Mouse (Mus musculus) forebrain, embryonic 12.5 days (tissue): ENCODE data around the gene Inpp5a. TPM values are rescaled to one million over a fixed set of nuclear protein-coding genes. Genes with fewer than 3 reads are reported as not detected.

Source experiments
- ATAC-seq: fragments of 200-750 bp; cut with Nextera tagmentation; 2 replicates; pipeline ENCODE4 v1.8.0; 2017; ENCODE audit warnings: moderate TSS enrichment; ENCODE audit not compliant: low FRiP score
- H3K27ac ChIP-seq: fragments of 300-500 bp; sonication (generic); 2 replicates; pipeline ENCODE4 v1.5.1; 2016; ENCODE audit warnings: mild to moderate bottlenecking
- H3K27me3 ChIP-seq: fragments of 300-500 bp; sonication (generic); 2 replicates; pipeline ENCODE4 v1.6.1; 2016; ENCODE audit warnings: mild to moderate bottlenecking
- H3K36me3 ChIP-seq: fragments of 300-500 bp; sonication (generic); replicated peaks from 2 replicates; pipeline ENCODE4 v1.6.1; 2016; ENCODE audit warnings: mild to moderate bottlenecking
- H3K4me1 ChIP-seq: fragments of 300-500 bp; sonication (generic); 2 replicates; pipeline ENCODE4 v1.6.1; 2016
- H3K4me2 ChIP-seq: fragments of 300-500 bp; sonication (generic); 2 replicates; pipeline ENCODE4 v1.6.1; 2016; ENCODE audit warnings: mild to moderate bottlenecking, moderate library complexity
- H3K4me3 ChIP-seq: fragments of 300-500 bp; sonication (generic); replicated peaks from 2 replicates; pipeline ENCODE4 v1.5.1; 2016; ENCODE audit warnings: mild to moderate bottlenecking
- H3K9ac ChIP-seq: fragments of 300-500 bp; sonication (generic); 2 replicates; pipeline ENCODE4 v1.6.1; 2016; ENCODE audit warnings: mild to moderate bottlenecking
- H3K9me3 ChIP-seq: fragments of 300-500 bp; sonication (generic); 2 replicates; pipeline ENCODE4 v1.6.1; 2016
- WGBS: fragments of 180-500 bp; shearing (Covaris S2); methylation state at CpG from one replicate; pipeline ENCODE4 v1.1.7; 2016; 5-methylcytosine and 5-hydroxymethylcytosine counted together
- polyA plus RNA-seq: library from polyadenylated mRNA; unstranded; fragments of >200 nt; fragmentation: Nextera tagmentation; extraction: Ambion mirVana; gene quantifications from 2 replicates; pipeline ENCODE4 v1.2.1, GENCODE M21; 2016

Inpp5a gene
- polyA plus RNA-seq, 1 experiment from 2014 or later: 17.3 TPM

DNA sequence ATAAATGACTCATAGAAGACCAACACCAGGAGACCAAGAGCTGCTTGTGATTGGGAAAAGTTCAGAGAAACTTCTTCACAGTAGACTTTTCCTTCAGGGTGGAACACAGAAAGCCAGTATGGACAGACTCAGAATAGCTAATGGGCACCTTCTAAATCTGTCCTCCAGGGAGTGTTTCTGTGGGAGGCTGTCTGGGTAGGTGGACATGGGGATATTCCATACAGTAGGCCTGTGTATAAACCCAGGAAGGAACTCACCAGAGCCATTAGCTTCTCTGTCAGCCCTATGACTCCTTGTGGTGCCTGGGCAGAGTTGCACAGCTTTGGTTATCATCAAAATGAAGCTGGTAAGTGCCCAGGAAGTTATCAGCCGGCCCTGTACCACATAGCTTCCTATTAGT, 151.7 kb downstream of the Inpp5a start:
- H3K4me1 ChIP-seq: peaks cover 15% of the 10 kb centered on the region
- H3K4me2 ChIP-seq: no peak overlapping the region
- no peak overlapping the region for H3K27ac ChIP-seq
- no peak overlapping the region for H3K4me3 ChIP-seq
- H3K36me3 ChIP-seq: no peaks in the 10 kb centered on the region
- H3K9ac ChIP-seq: no peak overlapping the region
- H3K27me3 ChIP-seq: peaks cover 91% of the 10 kb centered on the region
- no peak for ATAC-seq
- H3K9me3 ChIP-seq: no peaks in the 10 kb centered on the region
- WGBS: 81% methylated on average over 1 of the region's 1 CpGs

DNA sequence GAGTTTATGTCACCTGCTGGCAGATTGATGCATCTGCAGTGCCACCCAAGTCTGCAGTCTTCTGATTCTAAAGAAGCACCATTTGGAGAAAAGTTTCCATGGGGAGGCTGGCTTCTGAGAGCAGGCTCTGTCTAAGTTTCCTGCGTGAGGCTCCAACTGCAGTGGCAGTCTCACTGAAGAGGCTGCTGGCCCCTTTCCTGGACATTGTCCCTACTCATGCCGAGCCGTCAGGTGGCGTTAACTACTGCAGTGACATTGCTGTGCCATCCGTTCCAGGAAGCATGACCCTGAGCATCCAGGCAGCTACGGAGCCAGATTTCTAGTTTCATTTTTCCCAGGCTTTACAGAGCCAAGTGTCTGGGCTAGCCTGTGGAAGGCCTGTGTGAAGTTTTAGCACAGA, 152.5 kb downstream of the Inpp5a start:
- no peak overlapping the region for H3K4me2 ChIP-seq
- no peak overlapping the region for H3K27ac ChIP-seq
- no peak for ATAC-seq
- WGBS: 87% methylated on average over 6 of the region's 6 CpGs
- peaks cover 22% of the 10 kb centered on the region for H3K4me1 ChIP-seq
- H3K36me3 ChIP-seq: no peaks in the 10 kb centered on the region
- peaks cover 91% of the 10 kb centered on the region for H3K27me3 ChIP-seq
- no peak overlapping the region for H3K9ac ChIP-seq
- no peak overlapping the region for H3K4me3 ChIP-seq
- H3K9me3 ChIP-seq: no peaks in the 10 kb centered on the region

DNA sequence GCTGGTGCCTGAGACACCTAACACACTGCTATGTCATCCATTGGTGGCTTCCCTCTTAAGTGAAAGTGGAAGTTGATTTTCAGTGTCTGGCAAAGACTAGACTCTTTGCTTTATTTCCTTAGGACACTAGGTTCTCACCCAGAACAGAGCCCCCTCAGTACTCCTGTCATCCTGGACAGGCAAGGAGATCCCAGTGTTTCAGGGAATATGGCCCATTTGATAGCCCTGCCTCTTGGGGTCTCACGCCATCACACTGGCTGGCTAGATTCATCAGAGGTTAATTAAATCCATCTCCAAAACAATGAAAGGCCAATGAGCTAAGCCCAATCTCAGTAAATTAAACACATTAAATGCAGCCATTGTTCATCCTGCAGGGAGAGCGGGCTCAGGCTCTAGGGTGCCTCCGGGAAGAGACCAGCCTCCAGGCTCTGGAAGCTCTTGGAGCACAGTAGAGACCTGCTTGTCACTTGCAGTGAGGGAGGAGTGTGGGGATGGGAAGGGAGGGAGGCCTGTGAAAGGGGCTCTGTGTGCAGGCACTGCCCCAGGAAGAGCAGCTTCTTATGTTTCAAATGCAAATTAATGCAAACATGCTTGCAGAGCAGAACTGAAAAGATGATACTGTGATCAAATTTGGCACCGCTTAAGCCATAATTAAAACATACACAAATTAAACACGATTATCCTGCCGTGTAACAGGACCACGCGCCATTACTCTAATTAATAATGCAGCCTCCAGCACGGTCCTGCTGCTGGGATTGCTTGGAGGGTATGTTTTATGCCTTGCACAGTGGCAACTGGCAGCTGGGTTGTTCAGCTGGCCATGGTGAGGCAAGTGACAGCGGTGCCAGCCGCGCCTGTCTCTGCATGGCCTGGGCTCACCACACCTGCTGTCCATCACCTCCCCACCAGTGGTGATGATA, 156.1 kb downstream of the Inpp5a start:
- peak; percentile 91 for ATAC-seq
- no peaks in the 10 kb centered on the region for H3K36me3 ChIP-seq
- H3K27me3 ChIP-seq: peaks cover 90% of the 10 kb centered on the region
- H3K9me3 ChIP-seq: no peaks in the 10 kb centered on the region
- no peak overlapping the region for H3K4me3 ChIP-seq
- H3K4me1 ChIP-seq: peaks cover 31% of the 10 kb centered on the region
- peak overlapping the region; percentile 75 for H3K27ac ChIP-seq
- WGBS: 20% methylated on average over 12 of the region's 12 CpGs
- peak overlapping the region; percentile 9 for H3K4me2 ChIP-seq
- H3K9ac ChIP-seq: no peak overlapping the region

GRCm38 (mm10) chr7:139547325-139547724, 158.4 kb downstream of the Inpp5a start:
- no peak for ATAC-seq
- Histone ChIP-seq H3K4me1 (peaks cover 45% of the 10 kb centered on the region), H3K27ac (no peak overlapping the region), H3K4me3 (no peak overlapping the region), H3K9ac (no peak overlapping the region), H3K36me3 (no peaks in the 10 kb centered on the region), H3K27me3 (peaks cover 90% of the 10 kb centered on the region), H3K9me3 (no peaks in the 10 kb centered on the region), H3K4me2 (no peak overlapping the region)
- 93% methylated on average over 2 of the region's 2 CpGs for WGBS

- Histone ChIP-seq H3K4me1 (peaks cover 34% of the 10 kb centered on the region), H3K27ac (no peak overlapping the region)
- 71% methylated on average over 3 of the region's 3 CpGs for WGBS
Measured at GRCm38 (mm10) chr7:139550086-139550783, 161.3 kb downstream of the Inpp5a start.

GRCm38 (mm10) chr7:139551519-139551918, 162.6 kb downstream of the Inpp5a start:
- Histone ChIP-seq H3K4me3 (no peak overlapping the region), H3K9ac (no peak overlapping the region), H3K27me3 (peaks cover 78% of the 10 kb centered on the region), H3K4me1 (peaks cover 27% of the 10 kb centered on the region), H3K9me3 (no peaks in the 10 kb centered on the region), H3K27ac (no peak overlapping the region), H3K36me3 (no peaks in the 10 kb centered on the region), H3K4me2 (no peak overlapping the region)
- WGBS: 41% methylated on average over 2 of the region's 2 CpGs
- ATAC-seq: no peak

More at GRCm38 (mm10) chr7:139550086-139550783, 161.3 kb downstream of the Inpp5a start:
- H3K9ac ChIP-seq: no peak overlapping the region
- ATAC-seq: no peak
- peaks cover 84% of the 10 kb centered on the region for H3K27me3 ChIP-seq
- H3K36me3 ChIP-seq: no peaks in the 10 kb centered on the region
- no peak overlapping the region for H3K4me3 ChIP-seq
- no peak overlapping the region for H3K4me2 ChIP-seq
- H3K9me3 ChIP-seq: no peaks in the 10 kb centered on the region

DNA sequence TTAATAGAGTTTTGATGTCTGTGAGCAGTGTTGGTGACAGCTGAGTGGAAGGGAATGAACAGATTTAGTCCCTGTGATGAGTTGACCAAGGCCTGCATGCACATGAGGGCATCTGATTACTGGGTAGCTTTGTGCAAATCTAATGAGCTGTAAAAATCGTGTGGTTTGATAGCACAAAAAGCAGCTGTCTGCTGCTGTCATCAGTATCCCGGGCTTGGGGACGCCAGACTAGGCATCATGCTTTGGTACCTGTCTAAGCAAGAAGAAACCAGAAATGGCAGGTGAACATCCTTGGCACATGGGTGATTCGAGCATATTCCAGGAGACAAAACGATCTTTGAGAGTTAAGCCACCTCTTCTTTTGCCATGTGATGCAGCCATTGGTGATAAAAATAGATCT, 167.4 kb downstream of the Inpp5a start:
- 14% methylated on average over 5 of the region's 5 CpGs for WGBS
- no peak overlapping the region for H3K27ac ChIP-seq
- ATAC-seq: no peak

GRCm38 (mm10) chr7:139556746-139557526, 168.0 kb downstream of the Inpp5a start:
- Histone ChIP-seq H3K4me3 (no peak overlapping the region), H3K4me2 (no peak overlapping the region), H3K4me1 (peaks cover 13% of the 10 kb centered on the region), H3K9me3 (no peaks in the 10 kb centered on the region), H3K9ac (no peak overlapping the region), H3K36me3 (no peaks in the 10 kb centered on the region), H3K27me3 (peaks cover 66% of the 10 kb centered on the region), H3K27ac (no peak overlapping the region)
- 13% methylated on average over 10 of the region's 10 CpGs for WGBS
- ATAC-seq: 0 out of 2 replicates have a peak, but pooled peaks have one; percentile 53

More for the DNA sequence above, 167.4 kb downstream of the Inpp5a start:
- Histone ChIP-seq H3K4me1 (peaks cover 16% of the 10 kb centered on the region), H3K4me3 (no peak overlapping the region), H3K9me3 (no peaks in the 10 kb centered on the region), H3K4me2 (no peak overlapping the region), H3K9ac (no peak overlapping the region), H3K36me3 (no peaks in the 10 kb centered on the region), H3K27me3 (peaks cover 67% of the 10 kb centered on the region)

GRCm38 (mm10) chr7:139559659-139560058, 170.8 kb downstream of the Inpp5a start:
- Histone ChIP-seq H3K27ac (no peak overlapping the region), H3K36me3 (no peaks in the 10 kb centered on the region), H3K27me3 (peaks cover 60% of the 10 kb centered on the region), H3K9me3 (no peaks in the 10 kb centered on the region), H3K4me1 (peaks cover 21% of the 10 kb centered on the region), H3K9ac (no peak overlapping the region), H3K4me2 (no peak overlapping the region), H3K4me3 (no peak overlapping the region)
- ATAC-seq: no peak
- WGBS: 92% methylated on average over 10 of the region's 10 CpGs

DNA sequence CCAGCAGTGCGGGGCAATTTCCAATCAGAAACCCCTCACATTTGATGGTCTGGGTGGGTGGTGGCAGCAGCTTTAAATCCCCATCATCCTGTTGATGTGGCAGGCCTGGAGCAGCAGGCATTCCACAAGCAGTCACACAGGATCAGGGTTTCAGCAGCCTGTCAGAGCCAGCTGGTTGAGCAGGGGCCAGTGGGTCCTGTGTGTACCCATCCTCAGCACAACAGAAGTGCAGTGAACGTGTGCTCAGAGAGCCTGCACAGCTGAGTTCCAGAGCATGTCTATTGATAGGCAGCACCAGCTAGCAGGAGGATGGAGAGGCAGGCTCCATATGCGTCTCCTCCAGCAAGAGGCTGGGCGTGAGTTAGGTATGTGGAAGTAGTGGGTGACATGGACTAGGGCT, 174.5 kb downstream of the Inpp5a start:
- WGBS: 76% methylated on average over 4 of the region's 4 CpGs
- H3K4me2 ChIP-seq: no peak overlapping the region
- ATAC-seq: no peak
- H3K9me3 ChIP-seq: no peaks in the 10 kb centered on the region
- H3K27me3 ChIP-seq: peaks cover 50% of the 10 kb centered on the region
- peaks cover 7% of the 10 kb centered on the region; the same call in 1 of the 2 replicates for H3K4me1 ChIP-seq
- no peaks in the 10 kb centered on the region for H3K36me3 ChIP-seq
- H3K27ac ChIP-seq: no peak overlapping the region
- no peak overlapping the region for H3K4me3 ChIP-seq
- H3K9ac ChIP-seq: no peak overlapping the region

GRCm38 (mm10) chr7:139564161-139564560, 175.3 kb downstream of the Inpp5a start:
- H3K27me3 ChIP-seq: peaks cover 43% of the 10 kb centered on the region
- H3K9me3 ChIP-seq: no peaks in the 10 kb centered on the region
- H3K36me3 ChIP-seq: no peaks in the 10 kb centered on the region
- H3K4me3 ChIP-seq: no peak overlapping the region
- no peak overlapping the region for H3K27ac ChIP-seq
- no peak overlapping the region for H3K4me2 ChIP-seq
- peaks cover 7% of the 10 kb centered on the region; the same call in 1 of the 2 replicates for H3K4me1 ChIP-seq
- no peak for ATAC-seq
- no peak overlapping the region for H3K9ac ChIP-seq
- WGBS: 94% methylated on average over 2 of the region's 2 CpGs

- H3K4me2 ChIP-seq: no peak overlapping the region
- no peak overlapping the region for H3K9ac ChIP-seq
- no peak for ATAC-seq
- WGBS: 77% methylated on average over 6 of the region's 6 CpGs
- H3K27me3 ChIP-seq: peaks cover 29% of the 10 kb centered on the region
- H3K36me3 ChIP-seq: no peaks in the 10 kb centered on the region
- H3K4me1 ChIP-seq: peaks cover 7% of the 10 kb centered on the region; the same call in 1 of the 2 replicates
- H3K4me3 ChIP-seq: no peak overlapping the region
- no peak overlapping the region for H3K27ac ChIP-seq
- H3K9me3 ChIP-seq: no peaks in the 10 kb centered on the region
Measured at GRCm38 (mm10) chr7:139565998-139566397, 177.1 kb downstream of the Inpp5a start.
